Mouse (Mus musculus): ENCODE results near the gene Ttk.

Gene Ttk

GRCm38 (mm10) chr9:83833811-83834747 lies at the start of gene Ttk:
Gene Ttk, plus strand, starts transcription at chr9:83834689.
- no peaks in the 10 kb centered on the region for H3K36me3 ChIP-seq (ENCODE audit: control insufficient read depth, insufficient read depth, low read length, poor library complexity, severe bottlenecking)
- peak; percentile 93 for DNase-seq (ENCODE audit: low read depth, low spot score)

GRCm38 (mm10) chr9:83785501-83785900 lies 49.0 kb upstream of the Ttk start:
- DNase-seq (ENCODE audit: low read depth, low spot score) = no peak
- H3K27me3 ChIP-seq (ENCODE audit: control insufficient read depth, insufficient read depth, low read length, poor library complexity, severe bottlenecking) = no peaks in the 10 kb centered on the region

More at GRCm38 (mm10) chr9:83833811-83834747, at the start of gene Ttk:
- no peaks in the 10 kb centered on the region for H3K27me3 ChIP-seq (ENCODE audit: control insufficient read depth, insufficient read depth, low read length, poor library complexity, severe bottlenecking)

GRCm38 (mm10) chr9:83789326-83789725 lies 45.2 kb upstream of the Ttk start:
- H3K27me3 ChIP-seq (ENCODE audit: control insufficient read depth, insufficient read depth, low read length, poor library complexity, severe bottlenecking) = no peaks in the 10 kb centered on the region
- DNase-seq (ENCODE audit: low read depth, low spot score) = no peak
- no peaks in the 10 kb centered on the region for H3K36me3 ChIP-seq (ENCODE audit: control insufficient read depth, insufficient read depth, low read length, poor library complexity, severe bottlenecking)

More at GRCm38 (mm10) chr9:83785501-83785900, 49.0 kb upstream of the Ttk start:
- no peaks in the 10 kb centered on the region for H3K36me3 ChIP-seq (ENCODE audit: control insufficient read depth, insufficient read depth, low read length, poor library complexity, severe bottlenecking)

GRCm38 (mm10) chr9:83796875-83797274 lies 37.6 kb upstream of the Ttk start:
- no peaks in the 10 kb centered on the region for H3K36me3 ChIP-seq (ENCODE audit: control insufficient read depth, insufficient read depth, low read length, poor library complexity, severe bottlenecking)
- no peaks in the 10 kb centered on the region; the same call in 1 of the 2 replicates for H3K27me3 ChIP-seq (ENCODE audit: control insufficient read depth, insufficient read depth, low read length, poor library complexity, severe bottlenecking)
- DNase-seq (ENCODE audit: low read depth, low spot score) = no peak

- no peaks in the 10 kb centered on the region for H3K36me3 ChIP-seq (ENCODE audit: control insufficient read depth, insufficient read depth, low read length, poor library complexity, severe bottlenecking)
- no peak for DNase-seq (ENCODE audit: low read depth, low spot score)
- no peaks in the 10 kb centered on the region; the same call in 1 of the 2 replicates for H3K27me3 ChIP-seq (ENCODE audit: control insufficient read depth, insufficient read depth, low read length, poor library complexity, severe bottlenecking)
These were observed 36.6 kb upstream of the Ttk start for GRCm38 (mm10) chr9:83797898-83798297.

- no peaks in the 10 kb centered on the region; the same call in 1 of the 2 replicates for H3K27me3 ChIP-seq (ENCODE audit: control insufficient read depth, insufficient read depth, low read length, poor library complexity, severe bottlenecking)
- no peak for DNase-seq (ENCODE audit: low read depth, low spot score)
- H3K36me3 ChIP-seq (ENCODE audit: control insufficient read depth, insufficient read depth, low read length, poor library complexity, severe bottlenecking) = no peaks in the 10 kb centered on the region
These were observed 30.1 kb upstream of the Ttk start for GRCm38 (mm10) chr9:83804341-83804740.

- H3K36me3 ChIP-seq (ENCODE audit: control insufficient read depth, insufficient read depth, low read length, poor library complexity, severe bottlenecking) = no peaks in the 10 kb centered on the region
- H3K27me3 ChIP-seq (ENCODE audit: control insufficient read depth, insufficient read depth, low read length, poor library complexity, severe bottlenecking) = no peaks in the 10 kb centered on the region; the same call in 1 of the 2 replicates
- DNase-seq (ENCODE audit: low read depth, low spot score) = peak; percentile 25
These were observed 29.1 kb upstream of the Ttk start for GRCm38 (mm10) chr9:83805164-83805976.

GRCm38 (mm10) chr9:83805977-83806815 lies 28.3 kb upstream of the Ttk start, which contains the start of gene Elovl4:
Gene Elovl4, minus strand, starts transcription at chr9:83806277.
- Histone ChIP-seq H3K27me3 (ENCODE audit: control insufficient read depth, insufficient read depth, low read length, poor library complexity, severe bottlenecking) (no peaks in the 10 kb centered on the region; the same call in 1 of the 2 replicates), H3K36me3 (ENCODE audit: control insufficient read depth, insufficient read depth, low read length, poor library complexity, severe bottlenecking) (no peaks in the 10 kb centered on the region)
- peak; percentile 58 for DNase-seq (ENCODE audit: low read depth, low spot score)

GRCm38 (mm10) chr9:83807562-83807961 lies 26.9 kb upstream of the Ttk start:
- no peaks in the 10 kb centered on the region; the same call in 1 of the 2 replicates for H3K27me3 ChIP-seq (ENCODE audit: control insufficient read depth, insufficient read depth, low read length, poor library complexity, severe bottlenecking)
- DNase-seq (ENCODE audit: low read depth, low spot score) = peak; percentile 77
- no peaks in the 10 kb centered on the region for H3K36me3 ChIP-seq (ENCODE audit: control insufficient read depth, insufficient read depth, low read length, poor library complexity, severe bottlenecking)

- DNase-seq (ENCODE audit: low read depth, low spot score) = no peak
- H3K27me3 ChIP-seq (ENCODE audit: control insufficient read depth, insufficient read depth, low read length, poor library complexity, severe bottlenecking) = no peaks in the 10 kb centered on the region
- H3K36me3 ChIP-seq (ENCODE audit: control insufficient read depth, insufficient read depth, low read length, poor library complexity, severe bottlenecking) = no peaks in the 10 kb centered on the region
These were observed 15.3 kb upstream of the Ttk start for GRCm38 (mm10) chr9:83819188-83819587.

GRCm38 (mm10) chr9:83820976-83821375 lies 13.5 kb upstream of the Ttk start:
- no peaks in the 10 kb centered on the region for H3K27me3 ChIP-seq (ENCODE audit: control insufficient read depth, insufficient read depth, low read length, poor library complexity, severe bottlenecking)
- no peaks in the 10 kb centered on the region for H3K36me3 ChIP-seq (ENCODE audit: control insufficient read depth, insufficient read depth, low read length, poor library complexity, severe bottlenecking)

GRCm38 (mm10) chr9:83822925-83823324 lies 11.6 kb upstream of the Ttk start:
- no peak for DNase-seq (ENCODE audit: low read depth, low spot score)
- no peaks in the 10 kb centered on the region for H3K27me3 ChIP-seq (ENCODE audit: control insufficient read depth, insufficient read depth, low read length, poor library complexity, severe bottlenecking)
- no peaks in the 10 kb centered on the region for H3K36me3 ChIP-seq (ENCODE audit: control insufficient read depth, insufficient read depth, low read length, poor library complexity, severe bottlenecking)

More at GRCm38 (mm10) chr9:83820976-83821375, 13.5 kb upstream of the Ttk start:
- no peak for DNase-seq (ENCODE audit: low read depth, low spot score)

- no peak for DNase-seq (ENCODE audit: low read depth, low spot score)
- Histone ChIP-seq H3K27me3 (ENCODE audit: control insufficient read depth, insufficient read depth, low read length, poor library complexity, severe bottlenecking) (no peaks in the 10 kb centered on the region), H3K36me3 (ENCODE audit: control insufficient read depth, insufficient read depth, low read length, poor library complexity, severe bottlenecking) (no peaks in the 10 kb centered on the region)
These were observed 4.6 kb upstream of the Ttk start for GRCm38 (mm10) chr9:83829896-83830295.

- DNase-seq (ENCODE audit: low read depth, low spot score) = peak; percentile 44
- no peaks in the 10 kb centered on the region for H3K27me3 ChIP-seq (ENCODE audit: control insufficient read depth, insufficient read depth, low read length, poor library complexity, severe bottlenecking)
These were observed 3.3 kb upstream of the Ttk start for GRCm38 (mm10) chr9:83831152-83831551.

More at GRCm38 (mm10) chr9:83831152-83831551, 3.3 kb upstream of the Ttk start:
- H3K36me3 ChIP-seq (ENCODE audit: control insufficient read depth, insufficient read depth, low read length, poor library complexity, severe bottlenecking) = no peaks in the 10 kb centered on the region

Data from splenic B cell, adult 2 months (primary cell).